Mouse (Mus musculus) subcutaneous adipose tissue, adult 2 months (tissue): Measurements from ENCODE around the gene Vmn2r42. TPM values are rescaled to one million over a fixed set of nuclear protein-coding genes. Genes with fewer than 3 reads are reported as not detected.

ENCODE experiments used
- polyA plus RNA-seq: library from polyadenylated mRNA; depleted of rRNA; stranded (reverse); fragments of >200 nt; gene quantifications from 2 replicates; pipeline ENCODE4 v1.2.3, GENCODE M21; 2012; ENCODE audit warnings: low replicate concordance; rRNA removed

Vmn2r42 gene
- not detected in 2 replicates for polyA plus RNA-seq

GRCm38 (mm10) chr7:8200220-8200619 lies at the start of gene Vmn2r42:
Gene Vmn2r42 (minus strand): TSS chr7:8200320.

GRCm38 (mm10) chr7:8161554-8161953 lies 38.6 kb downstream of the Vmn2r42 start, which contains the start of gene Vmn2r41:
Gene Vmn2r41 (minus strand): TSS chr7:8161654.

Other genes with a start within 250 kb of the Vmn2r42 start
- not detected in 2 replicates for gene Vmn2r41, start 38.7 kb downstream of the Vmn2r42 start, polyA plus RNA-seq
- not detected in 2 replicates for gene Vmn2r43, start 60.3 kb upstream of the Vmn2r42 start, polyA plus RNA-seq
- gene Vmn2r44, start 183.0 kb upstream of the Vmn2r42 start, polyA plus RNA-seq, result not detected in 2 replicates